Mouse (Mus musculus) heart, postnatal 36 days (tissue): ENCODE data around the gene Gcsh. TPM values are rescaled to one million over a fixed set of nuclear protein-coding genes. Genes with fewer than 3 reads are reported as not detected.

ENCODE experiments used
- DNase-seq, 2 experiments: peaks; one replicate each; pipeline ENCODE4 v3.0.0; 2021 to 2022
- intact Hi-C: fragments of 180-260 bp; cut with DNase I; formaldehyde crosslinking; loops from one replicate; pipeline ENCODE4 v1.15.1; 2025
- total RNA-seq, 2 experiments: library from RNA; stranded (reverse); gene quantifications; 2 replicates each; pipeline ENCODE4 v1.2.3; 2021

The Gcsh gene
- total RNA-seq, 2 experiments from 2014 or later, result 48.8 to 52.0 TPM

DNA sequence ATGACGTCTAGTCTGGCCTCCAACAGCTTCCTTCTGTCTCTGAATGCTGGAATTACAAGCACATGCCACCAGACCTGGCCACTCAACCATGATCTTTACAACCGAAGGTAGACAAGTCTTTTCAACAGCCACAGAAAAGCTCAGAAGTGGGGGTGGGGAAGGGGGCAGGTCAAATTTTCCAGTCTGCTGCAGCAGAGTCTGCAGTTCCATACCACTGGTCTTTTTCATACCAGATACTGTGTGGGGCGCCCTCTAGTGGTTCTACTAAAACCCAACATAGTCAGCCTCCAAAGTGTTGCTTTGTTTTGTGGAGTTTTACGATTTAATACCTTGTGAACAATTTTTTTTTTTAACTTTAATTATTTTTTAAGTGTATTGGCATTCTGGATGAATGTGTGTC, 13.2 kb downstream of the Gcsh start:
- intact Hi-C loops, result loop anchor here (1.0 to 5.0 kb wide), 3 partner anchors 37 to 113 kb away; partner anchors contain the start of genes Atmin, Cenpn and Cmc2

DNA sequence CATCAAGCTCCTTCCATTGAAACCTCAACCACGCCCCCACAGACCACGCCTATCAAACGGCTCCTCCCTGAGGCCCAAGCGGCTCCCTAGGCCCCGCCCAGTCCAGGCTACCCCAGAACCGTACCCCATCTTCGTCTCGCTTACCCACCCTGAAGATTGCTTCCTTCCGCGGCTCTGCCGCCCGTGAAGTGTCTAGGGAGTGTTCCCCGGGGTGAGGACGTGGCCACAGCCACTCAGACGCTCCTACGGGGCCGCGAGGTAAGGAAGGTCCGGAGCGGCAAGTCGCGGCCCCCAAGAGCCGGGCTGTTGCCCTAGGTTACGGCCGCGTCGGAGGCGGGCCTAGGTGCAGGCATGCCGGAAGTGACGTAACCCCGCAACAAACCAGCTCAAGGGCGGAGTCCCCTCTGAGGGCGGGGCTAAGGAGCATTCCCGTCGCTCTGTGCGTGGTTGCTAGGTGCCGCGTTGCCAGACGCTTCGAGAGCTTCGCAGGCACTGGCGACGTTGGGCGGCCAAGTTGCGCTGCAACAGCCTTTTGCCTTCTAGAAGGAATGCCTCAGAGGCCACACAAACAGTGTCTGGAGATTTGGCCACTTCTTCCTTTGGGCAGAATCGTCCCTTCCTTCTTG, 14.6 kb downstream of the Gcsh start, which contains the start of gene 1700030J22Rik:
Gene 1700030J22Rik, minus strand, starts transcription at position 329 of the 626 bp plus-strand sequence.
- intact Hi-C loops, result no loop called here
- peak; percentile 97 to 99 for DNase-seq

More for the DNA sequence above, 13.2 kb downstream of the Gcsh start:
- DNase-seq, result peak; percentile 53 to 60

GRCm38 (mm10) chr8:116978052-116978451, 15.3 kb downstream of the Gcsh start:
- intact Hi-C loops, result no loop called here
- DNase-seq, result no peak

DNA sequence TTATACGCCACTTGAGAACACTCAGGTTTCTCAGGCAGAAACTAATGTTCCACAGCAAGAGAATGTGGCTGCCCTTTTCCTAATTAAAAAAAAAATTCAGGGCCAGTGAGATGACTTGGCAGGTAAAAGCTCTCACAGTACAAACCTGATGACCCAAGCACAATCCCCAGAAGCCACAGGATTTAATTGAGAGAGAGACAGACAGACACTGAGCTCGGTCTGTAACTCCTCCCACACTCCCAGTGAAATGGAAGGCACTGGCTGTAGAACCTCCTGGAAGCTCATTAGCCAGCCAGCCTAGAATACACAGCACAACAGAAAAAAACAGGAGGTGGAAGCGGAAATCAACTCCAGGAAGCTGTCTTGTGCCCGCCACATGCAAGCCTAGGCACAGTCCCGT, 17.7 kb downstream of the Gcsh start:
- no peak for DNase-seq
- intact Hi-C loops, result no loop called here

DNA sequence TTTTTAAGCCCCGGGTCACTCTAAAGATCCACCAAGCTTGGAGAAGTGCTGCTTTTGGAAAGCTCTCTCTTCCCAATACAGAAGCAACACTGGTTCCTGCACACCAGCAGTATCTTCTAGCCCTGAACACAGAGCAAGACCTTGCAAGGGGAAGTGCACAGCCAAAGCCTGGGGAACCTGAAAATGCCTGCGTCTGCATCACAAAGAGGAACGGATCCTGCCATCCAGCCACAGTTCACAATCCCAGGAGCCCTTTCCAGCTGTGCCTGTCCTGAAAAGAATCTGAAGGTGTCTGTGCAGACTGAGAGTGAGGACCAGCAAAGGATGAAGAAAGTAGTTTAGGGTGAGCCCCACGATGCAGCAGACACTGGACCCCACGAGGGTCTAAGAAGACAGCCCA, 18.3 kb downstream of the Gcsh start:
- intact Hi-C loops, result no loop called here
- DNase-seq, result no peak

DNA sequence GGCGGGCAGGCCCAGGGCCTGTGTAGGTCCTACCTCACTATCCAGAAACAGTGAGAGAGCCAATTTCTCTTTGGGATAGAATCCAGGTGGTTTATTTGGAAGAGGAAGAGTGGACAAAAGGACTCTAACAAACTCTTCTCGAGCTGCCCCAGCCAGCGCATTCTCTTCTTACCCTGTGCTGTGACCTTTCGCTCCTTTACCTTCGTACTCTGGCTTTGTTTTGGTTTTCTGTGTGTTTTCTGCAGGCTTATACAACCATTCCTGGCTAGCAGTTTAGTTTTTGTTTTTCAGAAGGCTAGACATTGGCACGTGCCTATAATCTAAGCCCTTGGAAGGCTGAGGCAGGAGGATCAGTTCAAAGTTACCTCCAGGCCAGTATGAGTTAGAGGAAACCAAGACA, 23.8 kb downstream of the Gcsh start:
- no peak for DNase-seq
- intact Hi-C loops, result no loop called here

- intact Hi-C loops, result no loop called here
- DNase-seq, result no peak
These were observed 38.9 kb downstream of the Gcsh start for GRCm38 (mm10) chr8:116954415-116954814.

DNA sequence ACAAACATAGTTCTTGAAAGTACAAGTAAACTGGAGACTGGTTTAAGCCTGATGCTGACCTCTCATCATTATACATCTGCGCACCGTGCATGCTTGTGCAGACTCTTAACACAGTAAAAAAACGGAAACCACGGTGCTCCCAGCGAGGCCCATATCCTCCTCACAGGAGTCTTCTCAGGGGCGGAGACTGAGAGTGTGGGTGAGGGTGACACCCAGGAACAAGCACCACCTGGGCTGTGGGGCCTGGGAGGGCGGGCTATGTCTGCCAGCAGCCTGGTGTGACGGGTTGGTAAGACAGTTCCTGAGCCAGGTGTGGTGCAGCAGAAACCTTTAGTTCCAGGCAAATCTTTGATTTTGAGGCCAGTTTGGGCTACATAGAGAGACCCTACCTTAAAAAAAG, 40.9 kb downstream of the Gcsh start:
- no peak for DNase-seq
- intact Hi-C loops, result no loop called here

DNA sequence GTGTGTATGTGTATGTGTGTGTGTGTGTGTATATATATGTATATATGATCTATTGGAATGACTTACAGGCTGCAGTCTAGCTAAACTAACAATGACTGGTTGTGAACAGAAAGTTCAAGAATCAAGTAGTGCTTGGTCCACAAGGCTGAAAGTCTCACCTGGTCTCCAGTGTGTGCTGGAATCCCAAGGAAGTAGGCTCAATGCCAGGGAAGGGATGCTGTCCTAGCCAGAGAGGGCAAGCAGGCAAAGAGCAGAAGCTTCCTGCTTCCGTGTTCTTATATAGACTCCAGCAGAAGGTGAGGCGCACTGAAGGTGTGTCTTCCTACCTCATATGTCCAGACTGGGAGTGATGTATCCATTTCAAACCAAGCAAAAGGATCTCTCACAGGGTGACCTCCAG, 41.6 kb downstream of the Gcsh start:
- no peak for DNase-seq
- intact Hi-C loops, result no loop called here

DNA sequence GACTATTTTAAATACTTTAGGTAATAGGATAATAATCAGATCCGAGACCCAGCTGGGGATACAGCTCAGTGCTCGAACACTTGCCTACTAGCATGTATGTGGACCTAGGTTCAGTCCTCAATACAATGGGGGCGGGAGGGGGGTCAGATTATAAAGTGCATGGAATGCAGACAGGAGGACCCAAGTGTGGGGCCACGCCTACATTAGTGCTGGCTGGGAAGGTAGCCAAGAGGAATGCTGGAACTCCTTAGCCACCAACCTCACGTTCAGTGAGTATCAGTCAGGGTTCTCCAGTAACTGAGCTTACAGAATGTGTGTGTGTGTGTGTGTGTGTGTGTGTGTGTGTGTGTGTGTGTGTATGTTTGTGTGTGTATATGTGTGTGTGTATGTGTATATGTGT, 42.0 kb downstream of the Gcsh start:
- no peak for DNase-seq
- intact Hi-C loops, result no loop called here

DNA sequence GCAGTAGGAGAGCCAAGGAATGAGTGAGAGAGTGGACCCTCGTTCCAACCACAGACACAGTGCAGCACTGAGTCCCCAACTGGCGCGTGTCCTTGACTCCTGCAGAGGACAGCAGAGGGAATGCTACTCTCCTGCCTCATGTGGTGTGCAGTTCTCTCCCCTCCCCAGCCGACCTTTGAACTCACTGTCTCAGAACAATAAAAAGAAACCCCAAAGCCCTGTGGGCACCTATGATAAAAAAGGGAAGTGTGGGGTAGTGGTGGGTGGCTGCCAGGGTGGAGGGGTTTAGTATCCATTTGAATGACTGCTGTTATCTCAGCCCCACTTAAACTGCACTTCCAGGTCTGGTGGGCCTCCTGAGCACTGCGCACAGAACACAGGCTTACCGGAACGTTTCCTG, 45.7 kb downstream of the Gcsh start:
- intact Hi-C loops, result loop anchor here (10.0 kb wide), 1 partner anchor 527 kb away; no protein-coding TSS in a partner anchor
- DNase-seq, result no peak

- intact Hi-C loops, result loop anchor here (10.0 kb wide), 1 partner anchor 528 kb away; no protein-coding TSS in a partner anchor
- DNase-seq, result peak in 1 of 2 experiments; percentile 26
These were observed 46.5 kb downstream of the Gcsh start for GRCm38 (mm10) chr8:116946851-116947250.

DNA sequence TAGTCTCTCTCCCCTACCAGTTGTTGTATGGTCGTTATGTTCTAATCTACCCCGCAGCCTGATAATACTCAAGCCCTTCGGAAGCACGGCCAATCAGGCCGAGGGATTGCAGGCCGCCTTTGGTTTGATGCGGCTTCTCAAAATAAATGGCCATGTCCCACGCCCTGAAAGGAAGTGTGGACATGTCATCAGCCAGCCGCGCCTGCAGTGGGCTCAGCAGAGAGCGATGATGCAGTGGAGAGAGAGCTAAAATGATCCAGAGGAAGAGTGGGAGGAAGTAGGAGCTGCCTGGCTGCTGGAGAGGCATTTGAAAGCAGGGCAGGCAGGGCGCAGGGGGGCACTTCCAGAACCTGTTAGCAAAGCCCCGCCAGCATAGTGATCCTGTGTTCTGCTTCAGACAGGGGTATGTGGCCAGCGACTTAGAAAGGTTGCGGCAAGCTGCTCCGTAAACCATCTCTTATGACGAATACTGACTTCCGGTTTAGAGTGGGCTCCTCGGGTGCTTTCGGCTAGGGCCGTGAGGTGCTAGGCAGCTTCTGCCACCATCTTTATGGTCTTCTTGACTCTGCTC, 47.0 kb downstream of the Gcsh start:
- intact Hi-C loops, result loop anchor here (10.0 kb wide), 1 partner anchor 528 kb away; no protein-coding TSS in a partner anchor

GRCm38 (mm10) chr8:116945169-116945910, 48.0 kb downstream of the Gcsh start:
- intact Hi-C loops, result loop anchor here (10.0 kb wide), 1 partner anchor 529 kb away; no protein-coding TSS in a partner anchor
- no peak for DNase-seq

More for the DNA sequence above, 47.0 kb downstream of the Gcsh start:
- peak; percentile 45 to 56 for DNase-seq

DNA sequence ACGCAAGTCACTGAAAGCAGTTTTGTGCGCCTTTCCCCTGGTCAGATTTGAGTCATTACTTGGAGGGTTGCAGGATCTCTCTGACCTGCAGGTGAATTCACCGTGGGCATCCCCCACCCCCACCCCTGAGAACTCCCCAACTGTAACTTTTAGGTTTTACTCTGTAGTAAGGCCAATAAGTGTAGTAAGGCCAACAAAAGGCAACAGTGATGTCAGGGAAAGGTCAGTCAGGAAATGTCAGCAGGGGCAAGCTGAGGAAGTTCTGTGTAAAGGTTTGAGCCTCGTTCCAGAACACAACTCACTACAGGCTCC, 49.0 kb downstream of the Gcsh start:
- no peak for DNase-seq
- intact Hi-C loops, result loop anchor here (10.0 kb wide), 1 partner anchor 530 kb away; no protein-coding TSS in a partner anchor

DNA sequence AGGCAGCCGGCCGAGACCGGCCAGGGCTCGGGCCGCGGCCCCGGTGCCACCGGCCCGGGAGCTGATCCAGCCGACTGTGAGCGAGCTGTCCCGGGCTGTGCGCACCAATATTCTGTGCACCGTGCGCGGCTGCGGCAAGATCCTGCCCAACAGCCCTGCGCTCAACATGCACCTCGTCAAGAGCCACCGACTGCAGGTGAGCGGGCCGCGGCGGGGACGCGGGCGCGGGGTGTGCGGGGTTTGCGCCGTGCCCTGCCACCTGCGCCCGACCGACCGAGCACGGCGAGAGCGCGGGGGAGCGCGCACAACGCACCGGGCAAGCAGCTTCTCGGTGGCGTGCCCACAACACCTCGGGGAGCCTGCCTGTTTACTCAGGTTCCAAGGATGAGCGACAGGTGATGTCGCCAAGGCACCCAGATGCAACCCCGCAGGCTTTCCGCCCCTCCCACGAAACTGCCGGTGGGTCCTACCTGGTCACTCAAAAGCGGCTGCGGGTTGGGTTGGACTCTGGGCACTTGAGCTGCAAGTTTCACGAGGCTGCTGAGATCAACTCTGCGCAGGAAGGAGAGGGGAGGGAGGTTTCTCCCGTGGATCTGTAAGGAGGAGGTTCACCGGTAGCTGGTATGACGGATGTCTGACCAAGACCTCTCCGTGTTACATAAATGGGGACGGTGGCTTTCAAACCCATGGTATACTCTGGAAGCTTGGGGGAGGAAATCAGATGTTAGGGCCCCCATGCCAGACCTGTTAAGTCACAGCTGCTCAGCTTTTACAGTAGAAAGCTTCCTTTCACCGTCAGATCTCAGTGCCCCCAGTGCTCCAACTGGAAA, 49.6 kb downstream of the Gcsh start:
- DNase-seq, result peak; percentile 14 to 31
- intact Hi-C loops, result loop anchor here (1.0 to 10.0 kb wide), 2 partner anchors 37 to 531 kb away; no protein-coding TSS in a partner anchor

- peak; percentile 86 to 87 for DNase-seq
- intact Hi-C loops, result loop anchor here (1.0 to 10.0 kb wide), 2 partner anchors 37 to 532 kb away; no protein-coding TSS in a partner anchor
These were observed 50.2 kb downstream of the Gcsh start, which contains the start of gene Atmin for GRCm38 (mm10) chr8:116943161-116943554. TSS of gene Atmin (plus strand) at chr8:116943393.

GRCm38 (mm10) chr8:116942284-116943058, 50.9 kb downstream of the Gcsh start:
- intact Hi-C loops, result loop anchor here (1.0 to 10.0 kb wide), 2 partner anchors 38 to 532 kb away; no protein-coding TSS in a partner anchor
- no peak for DNase-seq

GRCm38 (mm10) chr8:116935506-116935905, 57.8 kb downstream of the Gcsh start:
- DNase-seq, result no peak
- intact Hi-C loops, result no loop called here
